Mouse (Mus musculus) megakaryocyte, embryonic 14.5 days (primary cell): ENCODE measurements at regions not wholly inside any gene's neighbourhood (a gene's known extent, or its start where the extent isn't known, plus 50 kb on each side); places are given as distances from the start of the nearest gene placed in this dataset.

Experiments
- FLI1 ChIP-seq: IDR thresholded peaks from 2 replicates; pipeline ENCODE4 v1.6.1; 2012; ENCODE audit warnings: low read length, inconsistent platforms, mixed read lengths
- GATA1 ChIP-seq: IDR thresholded peaks from 3 replicates; pipeline ENCODE4 v1.6.1; 2012; ENCODE audit warnings: mixed read lengths, low read length, inconsistent platforms, borderline replicate concordance

DNA sequence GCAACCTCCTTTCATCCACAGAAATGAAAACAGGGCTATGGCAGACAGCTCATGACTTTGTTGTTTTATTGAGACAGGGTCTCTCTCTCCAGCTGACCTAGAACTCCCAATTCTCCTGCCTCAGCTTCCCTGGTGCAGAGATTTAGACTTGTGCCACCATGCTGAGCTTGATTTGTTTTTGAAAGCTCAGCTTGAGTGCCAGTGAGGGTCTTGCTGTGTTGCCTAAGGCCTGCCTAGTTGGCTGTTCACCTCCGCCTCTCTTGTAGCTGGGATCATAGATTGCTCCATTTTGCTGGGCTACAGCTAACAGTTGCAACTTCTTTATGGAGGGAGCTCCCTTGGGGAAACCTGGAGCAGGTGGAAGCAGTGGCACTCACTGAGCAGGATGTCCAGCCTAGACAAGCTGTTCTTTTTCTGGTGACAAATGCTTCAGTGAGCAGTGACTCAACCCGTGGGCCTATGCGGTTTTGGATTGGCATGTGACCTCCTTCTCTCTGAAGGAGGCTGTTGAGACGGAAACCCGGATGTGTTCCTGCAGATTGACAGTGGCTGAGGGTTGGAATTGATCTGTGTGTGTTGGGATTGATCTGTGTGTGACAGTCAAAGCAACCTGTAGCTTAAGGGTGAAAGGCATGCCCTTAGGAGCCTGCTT is 63.8 kb upstream of the Akt3 start:
- TF ChIP-seq GATA1 (no peak), FLI1 (no peak)
